Mouse (Mus musculus): ENCODE measurements around the gene Foxj2. TPM values are rescaled to one million over a fixed set of nuclear protein-coding genes. Genes with fewer than 3 reads are reported as not detected.
A peak's percentile ranks its signal among the peaks of the same experiment; 100 is the strongest.

Foxj2 gene
- total and polyA plus RNA-seq, 2 experiments: 1.7 to 3.3 TPM

- no peak for TF ChIP-seq POLR2A (IDR thresholded peaks at IDR 0.05; ENCODE audit: extremely low read depth, insufficient read depth, low read length)
- TF ChIP-seq CTCF (IDR thresholded peaks at IDR 0.05; ENCODE audit: low read depth, low read length): no peak
- Histone ChIP-seq H3K4me3 (ENCODE audit: insufficient read depth, low read depth, low read length) (peak overlapping the region; percentile 86), H3K79me2 (ENCODE audit: control insufficient read depth, insufficient read depth, low read length) (peaks cover 20% of the 10 kb centered on the region), H3K4me1 (ENCODE audit: control insufficient read depth, insufficient read depth, low read length) (peaks cover 22% of the 10 kb centered on the region), H3K27me3 (ENCODE audit: control insufficient read depth, insufficient read depth, low read length) (no peaks in the 10 kb centered on the region), H3K36me3 (ENCODE audit: control insufficient read depth, insufficient read depth, low read length) (no peaks in the 10 kb centered on the region), H3K9ac (ENCODE audit: low read depth, low read length) (peak overlapping the region; percentile 100), H3K27ac (replicated peaks; ENCODE audit: insufficient read depth, low read depth, low read length) (peak overlapping the region; percentile 67)
- DNase-seq (ENCODE audit: extremely low read depth, low read depth, low spot score): no peak
- under 1% methylated on average over 37 of the region's 38 CpGs for WGBS
Observed at GRCm38 (mm10) chr6:122820071-122820798, 521 bp downstream of the Foxj2 start.

- no peaks in the 10 kb centered on the region for H3K27me3 ChIP-seq (ENCODE audit: control insufficient read depth, insufficient read depth, low read length)
- peaks cover 29% of the 10 kb centered on the region for H3K4me1 ChIP-seq (ENCODE audit: control insufficient read depth, insufficient read depth, low read length)
- peak overlapping the region; percentile 100 for H3K9ac ChIP-seq (ENCODE audit: low read depth, low read length)
- H3K79me2 ChIP-seq (ENCODE audit: control insufficient read depth, insufficient read depth, low read length): peaks cover 27% of the 10 kb centered on the region
- DNase-seq (ENCODE audit: extremely low read depth, low read depth, low spot score): no peak
- H3K36me3 ChIP-seq (ENCODE audit: control insufficient read depth, insufficient read depth, low read length): no peaks in the 10 kb centered on the region
- TF ChIP-seq CTCF (IDR thresholded peaks at IDR 0.05; ENCODE audit: low read depth, low read length) (no peak), POLR2A (IDR thresholded peaks at IDR 0.05; ENCODE audit: extremely low read depth, insufficient read depth, low read length) (no peak)
- WGBS: 42% methylated on average over 15 of the region's 15 CpGs
- H3K4me3 ChIP-seq (ENCODE audit: insufficient read depth, low read depth, low read length): peak overlapping the region; percentile 86; the same call in 1 of the 2 replicates
- H3K27ac ChIP-seq (replicated peaks; ENCODE audit: insufficient read depth, low read depth, low read length): no peak overlapping the region
Observed at GRCm38 (mm10) chr6:122820799-122821650, 1.3 kb downstream of the Foxj2 start.

- no peaks in the 10 kb centered on the region for H3K27me3 ChIP-seq (ENCODE audit: control insufficient read depth, insufficient read depth, low read length)
- peaks cover 30% of the 10 kb centered on the region for H3K79me2 ChIP-seq (ENCODE audit: control insufficient read depth, insufficient read depth, low read length)
- H3K4me1 ChIP-seq (ENCODE audit: control insufficient read depth, insufficient read depth, low read length): peaks cover 33% of the 10 kb centered on the region
- DNase-seq (ENCODE audit: extremely low read depth, low read depth, low spot score): no peak
- 82% methylated on average over 9 of the region's 9 CpGs for WGBS
- no peak overlapping the region for H3K27ac ChIP-seq (replicated peaks; ENCODE audit: insufficient read depth, low read depth, low read length)
- H3K36me3 ChIP-seq (ENCODE audit: control insufficient read depth, insufficient read depth, low read length): no peaks in the 10 kb centered on the region
- no peak overlapping the region for H3K9ac ChIP-seq (ENCODE audit: low read depth, low read length)
- no peak for TF ChIP-seq POLR2A (IDR thresholded peaks at IDR 0.05; ENCODE audit: extremely low read depth, insufficient read depth, low read length)
- no peak for TF ChIP-seq CTCF (IDR thresholded peaks at IDR 0.05; ENCODE audit: low read depth, low read length)
- H3K4me3 ChIP-seq (ENCODE audit: insufficient read depth, low read depth, low read length): no peak overlapping the region
Observed at GRCm38 (mm10) chr6:122821822-122822221, 2.1 kb downstream of the Foxj2 start.

GRCm38 (mm10) chr6:122824086-122824485, 4.4 kb downstream of the Foxj2 start:
- peaks cover 30% of the 10 kb centered on the region for H3K79me2 ChIP-seq (ENCODE audit: control insufficient read depth, insufficient read depth, low read length)
- 0 out of 2 replicates have a peak overlapping the region, but pooled peaks have one; percentile 6 for H3K27ac ChIP-seq (replicated peaks; ENCODE audit: insufficient read depth, low read depth, low read length)
- WGBS: 31% methylated on average over 10 of the region's 10 CpGs
- peaks cover 2% of the 10 kb centered on the region; the same call in 1 of the 2 replicates for H3K36me3 ChIP-seq (ENCODE audit: control insufficient read depth, insufficient read depth, low read length)
- H3K4me1 ChIP-seq (ENCODE audit: control insufficient read depth, insufficient read depth, low read length): peaks cover 33% of the 10 kb centered on the region
- no peak overlapping the region for H3K4me3 ChIP-seq (ENCODE audit: insufficient read depth, low read depth, low read length)
- TF ChIP-seq POLR2A (IDR thresholded peaks at IDR 0.05; ENCODE audit: extremely low read depth, insufficient read depth, low read length) (no peak), CTCF (IDR thresholded peaks at IDR 0.05; ENCODE audit: low read depth, low read length) (no peak)
- H3K9ac ChIP-seq (ENCODE audit: low read depth, low read length): no peak overlapping the region
- H3K27me3 ChIP-seq (ENCODE audit: control insufficient read depth, insufficient read depth, low read length): no peaks in the 10 kb centered on the region
- DNase-seq (ENCODE audit: extremely low read depth, low read depth, low spot score): peak; percentile 90

DNA sequence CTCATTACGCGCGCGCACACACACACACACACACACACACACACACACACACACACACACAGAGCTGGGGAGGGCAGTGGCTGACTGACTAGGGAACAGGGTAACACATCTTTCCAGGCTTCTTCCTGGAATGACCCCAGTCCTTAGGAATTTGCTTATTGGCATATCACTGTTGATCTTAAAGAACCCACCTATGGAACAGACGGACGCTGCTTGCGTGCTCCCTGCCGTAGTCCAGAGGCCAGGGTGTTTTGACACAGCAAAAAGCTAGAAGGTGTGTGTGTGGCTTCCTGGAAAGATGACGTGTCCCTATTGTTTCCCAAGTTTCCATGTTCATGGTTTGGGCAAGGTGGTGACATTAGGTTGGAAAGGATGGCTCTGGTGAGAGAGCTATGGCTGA, 5.5 kb downstream of the Foxj2 start:
- no peak overlapping the region for H3K4me3 ChIP-seq (ENCODE audit: insufficient read depth, low read depth, low read length)
- 88% methylated on average over 9 of the region's 9 CpGs for WGBS
- H3K27ac ChIP-seq (replicated peaks; ENCODE audit: insufficient read depth, low read depth, low read length): no peak overlapping the region
- peaks cover 33% of the 10 kb centered on the region for H3K4me1 ChIP-seq (ENCODE audit: control insufficient read depth, insufficient read depth, low read length)
- no peak for TF ChIP-seq CTCF (IDR thresholded peaks at IDR 0.05; ENCODE audit: low read depth, low read length)
- TF ChIP-seq POLR2A (IDR thresholded peaks at IDR 0.05; ENCODE audit: extremely low read depth, insufficient read depth, low read length): no peak
- H3K9ac ChIP-seq (ENCODE audit: low read depth, low read length): no peak overlapping the region
- H3K36me3 ChIP-seq (ENCODE audit: control insufficient read depth, insufficient read depth, low read length): peaks cover 8% of the 10 kb centered on the region; the same call in 1 of the 2 replicates
- no peak for DNase-seq (ENCODE audit: extremely low read depth, low read depth, low spot score)
- H3K27me3 ChIP-seq (ENCODE audit: control insufficient read depth, insufficient read depth, low read length): no peaks in the 10 kb centered on the region
- peaks cover 22% of the 10 kb centered on the region for H3K79me2 ChIP-seq (ENCODE audit: control insufficient read depth, insufficient read depth, low read length)
